Mouse (Mus musculus) CH12.LX (cell line): ENCODE data around the gene Ptges. TPM values are rescaled to one million over a fixed set of nuclear protein-coding genes. Genes with fewer than 3 reads are reported as not detected.

Source experiments
- DNase-seq: peaks from one replicate; pipeline ENCODE4 v3.0.0-alpha.2; 2013; ENCODE audit errors: extremely low read depth
- H3K27ac ChIP-seq: 2 replicates; pipeline ENCODE4 v1.5.1; 2012; ENCODE audit warnings: low read depth, mild to moderate bottlenecking, control low read depth, moderate library complexity; ENCODE audit not compliant: insufficient read depth
- H3K27me3 ChIP-seq: replicated peaks from 2 replicates; pipeline ENCODE3; 2012; ENCODE audit warnings: inconsistent platforms
- H3K36me3 ChIP-seq, 2 experiments: replicated peaks in 1 of 2; 2 replicates each; pipeline versions ENCODE3 to v1.6.1; 2012; ENCODE audit warnings: inconsistent platforms in 1 of 2, low read length in 1 of 2, mild to moderate bottlenecking in 1 of 2, mixed read lengths in 1 of 2, moderate library complexity in 1 of 2; ENCODE audit not compliant: control insufficient read depth in 1 of 2, insufficient read depth in 1 of 2
- H3K4me1 ChIP-seq, 2 experiments: 2 replicates each; pipeline ENCODE4 v1.6.1; 2012; ENCODE audit warnings: inconsistent platforms in 1 of 2, moderate library complexity in 1 of 2; ENCODE audit not compliant: insufficient read depth in 2 of 2, control insufficient read depth in 1 of 2
- H3K4me2 ChIP-seq: 2 replicates; pipeline ENCODE4 v1.6.1; 2012; ENCODE audit warnings: low read depth, mild to moderate bottlenecking, control low read depth; ENCODE audit not compliant: poor library complexity, insufficient read depth, severe bottlenecking
- H3K4me3 ChIP-seq, 3 experiments: fragments of 150-350 bp in 1 of 3; sonication (generic) in 1 of 3; replicated peaks in 1 of 3; 2 replicates each; pipeline versions ENCODE3 to v1.5.1; 2011 to 2012; ENCODE audit warnings: low read depth in 2 of 3, low read length in 2 of 3, mild to moderate bottlenecking in 2 of 3, moderate library complexity in 2 of 3, control low read depth in 1 of 3, improper control_type of control experiment in 1 of 3, inconsistent platforms in 1 of 3, mixed read lengths in 1 of 3; ENCODE audit not compliant: poor library complexity in 1 of 3
- H3K79me2 ChIP-seq: replicated peaks from 2 replicates; pipeline ENCODE4 v1.6.1; 2012; ENCODE audit warnings: mild to moderate bottlenecking, moderate library complexity; ENCODE audit not compliant: control insufficient read depth, poor library complexity, insufficient read depth, severe bottlenecking; ENCODE audit errors: extremely low read depth
- H3K9ac ChIP-seq: 2 replicates; pipeline ENCODE4 v1.6.1; 2012; ENCODE audit warnings: low read depth, mild to moderate bottlenecking, control low read depth, moderate library complexity; ENCODE audit not compliant: insufficient read depth
- H3K9me3 ChIP-seq: replicated peaks from 2 replicates; pipeline ENCODE3; 2012; ENCODE audit warnings: low read length, inconsistent platforms, mixed read lengths
- BHLHE40 ChIP-seq: IDR thresholded peaks from 2 replicates; pipeline ENCODE4 v1.6.1; 2011; ENCODE audit warnings: mild to moderate bottlenecking, low read depth, low read length, improper control_type of control experiment
- CHD2 ChIP-seq: IDR thresholded peaks from 2 replicates; pipeline ENCODE4 v1.6.1; 2011; ENCODE audit warnings: low read length, improper control_type of control experiment
- E2F4 ChIP-seq: IDR thresholded peaks from 2 replicates; pipeline ENCODE4 v1.6.1; 2011; ENCODE audit warnings: low read depth, low read length, improper control_type of control experiment; ENCODE audit not compliant: insufficient replicate concordance
- ELF1 ChIP-seq: IDR thresholded peaks from 2 replicates; pipeline ENCODE4 v1.6.1; 2014; ENCODE audit warnings: low read depth, mild to moderate bottlenecking, inconsistent platforms, low read length, improper control_type of control experiment
- EP300 ChIP-seq: IDR thresholded peaks from 2 replicates; pipeline ENCODE4 v1.6.1; 2011; ENCODE audit warnings: low read length, improper control_type of control experiment
- GABPA ChIP-seq: IDR thresholded peaks from 2 replicates; pipeline ENCODE4 v1.6.1; 2012; ENCODE audit warnings: low read depth, low read length, improper control_type of control experiment, inconsistent platforms; ENCODE audit not compliant: insufficient replicate concordance
- JUN ChIP-seq: IDR thresholded peaks from 2 replicates; pipeline ENCODE4 v1.6.1; 2011; ENCODE audit warnings: low read depth, mild to moderate bottlenecking, low read length, improper control_type of control experiment, moderate library complexity; ENCODE audit not compliant: insufficient read depth
- JUND ChIP-seq: conservative IDR thresholded peaks from 2 replicates; pipeline ENCODE4 v1.6.1; 2011; ENCODE audit warnings: low read depth, low read length, improper control_type of control experiment
- KAT2A ChIP-seq: IDR thresholded peaks from 2 replicates; pipeline ENCODE4 v1.6.1; 2012; ENCODE audit warnings: low read length, improper control_type of control experiment, inconsistent platforms; ENCODE audit not compliant: insufficient replicate concordance
- MAX ChIP-seq: IDR thresholded peaks from 2 replicates; pipeline ENCODE4 v1.6.1; 2011; ENCODE audit warnings: low read length, improper control_type of control experiment
- MEF2A ChIP-seq: IDR thresholded peaks from 2 replicates; pipeline ENCODE4 v1.6.1; 2014; ENCODE audit warnings: low read depth, mild to moderate bottlenecking, inconsistent platforms, low read length, improper control_type of control experiment, borderline replicate concordance
- MXI1 ChIP-seq: IDR thresholded peaks from 2 replicates; pipeline ENCODE4 v1.6.1; 2011; ENCODE audit warnings: mild to moderate bottlenecking, low read depth, low read length, improper control_type of control experiment
- NELFE ChIP-seq: IDR thresholded peaks from 2 replicates; pipeline ENCODE4 v1.6.1; 2011; ENCODE audit warnings: low read depth, low read length, improper control_type of control experiment
- NRF1 ChIP-seq: IDR thresholded peaks from 2 replicates; pipeline ENCODE4 v1.6.1; 2014; ENCODE audit warnings: low read depth, mild to moderate bottlenecking, inconsistent platforms, low read length, improper control_type of control experiment, moderate library complexity
- PAX5 ChIP-seq: IDR thresholded peaks from 2 replicates; pipeline ENCODE4 v1.6.1; 2012; ENCODE audit warnings: low read length, inconsistent platforms, mixed read lengths
- POLR2A ChIP-seq: IDR thresholded peaks from 2 replicates; pipeline ENCODE4 v1.6.1; 2011; ENCODE audit warnings: low read depth, mild to moderate bottlenecking, improper control_type of control experiment, low read length
- POLR2AphosphoS2 ChIP-seq: IDR thresholded peaks from 2 replicates; pipeline ENCODE4 v1.6.1; 2011; ENCODE audit warnings: low read depth, low read length, improper control_type of control experiment
- RCOR1 ChIP-seq: conservative IDR thresholded peaks from 2 replicates; pipeline ENCODE4 v1.6.1; 2012; ENCODE audit warnings: low read depth, mild to moderate bottlenecking, inconsistent platforms, low read length, improper control_type of control experiment
- SIN3A ChIP-seq: IDR thresholded peaks from 2 replicates; pipeline ENCODE4 v1.6.1; 2012; ENCODE audit warnings: low read length, improper control_type of control experiment, inconsistent platforms
- SMC3 ChIP-seq: IDR thresholded peaks from 2 replicates; pipeline ENCODE4 v1.6.1; 2011; ENCODE audit warnings: low read depth, low read length, improper control_type of control experiment
- TBP ChIP-seq: conservative IDR thresholded peaks from 2 replicates; pipeline ENCODE4 v1.6.1; 2011; ENCODE audit warnings: low read depth, low read length, improper control_type of control experiment
- TCF12 ChIP-seq: IDR thresholded peaks from 2 replicates; pipeline ENCODE4 v1.6.1; 2014; ENCODE audit warnings: low read depth, mild to moderate bottlenecking, inconsistent platforms, low read length, improper control_type of control experiment
- USF1 ChIP-seq: IDR thresholded peaks from 2 replicates; pipeline ENCODE4 v1.6.1; 2014; ENCODE audit warnings: low read depth, mild to moderate bottlenecking, inconsistent platforms, low read length, improper control_type of control experiment
- USF2 ChIP-seq: conservative IDR thresholded peaks from 2 replicates; pipeline ENCODE4 v1.6.1; 2011; ENCODE audit warnings: low read depth, low read length, improper control_type of control experiment
- ZC3H11A ChIP-seq: IDR thresholded peaks from 2 replicates; pipeline ENCODE4 v1.6.1; 2012; ENCODE audit warnings: low read depth, mild to moderate bottlenecking, inconsistent platforms, low read length, improper control_type of control experiment
- ZKSCAN1 ChIP-seq: IDR thresholded peaks from 2 replicates; pipeline ENCODE4 v1.6.1; 2012; ENCODE audit warnings: low read depth, inconsistent platforms, low read length, improper control_type of control experiment, borderline replicate concordance
- ZMIZ1 ChIP-seq: IDR thresholded peaks from 2 replicates; pipeline ENCODE4 v1.6.1; 2012; ENCODE audit warnings: low read depth, mild to moderate bottlenecking, inconsistent platforms, low read length, improper control_type of control experiment
- ZNF384 ChIP-seq: IDR thresholded peaks from 2 replicates; pipeline ENCODE4 v1.6.1; 2012; ENCODE audit warnings: low read depth, low read length, improper control_type of control experiment, inconsistent platforms
- dilution Hi-C: fragments of 300-500 bp; cut with MboI; formaldehyde crosslinking; loops from 2 replicates; pipeline ENCODE4 v1.14.3; 2020; ENCODE audit warnings: low sequenced_read_pairs; ENCODE audit not compliant: extremely low pct_unique_long_range_greater_than_20kb, extremely low pct_ligation_motif_present
- in situ Hi-C: fragments of 300-500 bp; cut with MboI; formaldehyde crosslinking; loops from 3 replicates; pipeline ENCODE4 v1.14.3; 2019; ENCODE audit warnings: low sequenced_read_pairs, low pct_ligation_motif_present, low pct_unique_long_range_greater_than_20kb, mixed read lengths
- polyA plus RNA-seq: library from polyadenylated mRNA; unstranded; fragments of >175 nt; gene quantifications from 2 replicates; pipeline ENCODE4 v1.2.1, GENCODE M21; 2012; ENCODE audit warnings: low read depth; ENCODE audit not compliant: insufficient read length
- total RNA-seq, 2 experiments: library from RNA; depleted of rRNA; stranded (reverse); fragments of 300-350 nt in 1 of 2; fragments of >200 nt in 1 of 2; gene quantifications; 2 replicates each; pipeline ENCODE4 v1.2.3; 2012 to 2014

Ptges gene
- total and polyA plus RNA-seq, 3 experiments, result 0.04 to 0.09 TPM; not detected in 1

- Histone ChIP-seq H3K9ac (no peak overlapping the region), H3K27me3 (peaks cover 50% of the 10 kb centered on the region), H3K9me3 (no peaks in the 10 kb centered on the region), H3K4me3 (no peak overlapping the region), H3K36me3 (no peaks in the 10 kb centered on the region), H3K4me1 (peaks cover 12 to 19% of the 10 kb centered on the region in 2 experiments), H3K79me2 (no peaks in the 10 kb centered on the region), H3K27ac (no peak overlapping the region), H3K4me2 (no peak overlapping the region)
- TF ChIP-seq ZMIZ1, result no peak
- no peak for TF ChIP-seq TBP
- TF ChIP-seq ZKSCAN1, result no peak
- no peak for TF ChIP-seq RCOR1
- no peak for TF ChIP-seq CHD2
- TF ChIP-seq ZC3H11A, result no peak
- no peak for TF ChIP-seq ELF1
- no peak for TF ChIP-seq NRF1
- no peak for TF ChIP-seq NELFE
- no peak for TF ChIP-seq SIN3A
- TF ChIP-seq POLR2AphosphoS2, result no peak
- TF ChIP-seq MAX, result no peak
- no peak for TF ChIP-seq KAT2A
- TF ChIP-seq TCF12, result no peak
- no peak for TF ChIP-seq PAX5
- no peak for TF ChIP-seq POLR2A
- no peak for TF ChIP-seq USF2
- TF ChIP-seq GABPA, result no peak
- TF ChIP-seq MEF2A, result no peak
- no peak for TF ChIP-seq JUN
- in situ Hi-C loops, result no loop called here
- dilution Hi-C loops, result no loop called here
- no peak for DNase-seq
Measured at GRCm38 (mm10) chr2:30899397-30900069, 30.1 kb downstream of the Ptges start.

GRCm38 (mm10) chr2:30897291-30897690 is 32.4 kb downstream of the Ptges start:
- H3K79me2 ChIP-seq, result no peaks in the 10 kb centered on the region
- H3K27me3 ChIP-seq, result peaks cover 46% of the 10 kb centered on the region
- in situ Hi-C loops (no loop called here), dilution Hi-C loops (no loop called here)
- no peak overlapping the region for H3K4me3 ChIP-seq
- no peak overlapping the region for H3K9ac ChIP-seq
- TF ChIP-seq MAX, result no peak
- no peak for TF ChIP-seq SMC3
- TF ChIP-seq NRF1, result no peak
- TF ChIP-seq ZMIZ1, result no peak
- no peak for TF ChIP-seq NELFE
- no peak for TF ChIP-seq MXI1
- TF ChIP-seq SIN3A, result no peak
- no peak for TF ChIP-seq JUND
- no peak for TF ChIP-seq RCOR1
- TF ChIP-seq BHLHE40, result no peak
- no peak for TF ChIP-seq PAX5
- no peak for TF ChIP-seq TBP
- TF ChIP-seq ZC3H11A, result no peak
- TF ChIP-seq EP300, result no peak
- TF ChIP-seq ZNF384, result no peak
- no peak for TF ChIP-seq USF1
- TF ChIP-seq E2F4, result no peak
- H3K4me2 ChIP-seq, result no peak overlapping the region
- no peak overlapping the region for H3K27ac ChIP-seq
- no peak for DNase-seq
- H3K9me3 ChIP-seq, result no peaks in the 10 kb centered on the region
- H3K4me1 ChIP-seq, result peaks cover 12 to 31% of the 10 kb centered on the region in 2 experiments
- H3K36me3 ChIP-seq, result no peaks in the 10 kb centered on the region
